Mouse (Mus musculus): Measurements from ENCODE around the gene Gm26602.

GRCm38 (mm10) chr10:79879527-79879926 lies 31.1 kb upstream of the Gm26602 start:
- no peak for TF ChIP-seq CTCF (IDR thresholded peaks at IDR 0.05; ENCODE audit: borderline replicate concordance, extremely low read depth, insufficient read depth, insufficient read length)
- no peak for TF ChIP-seq POLR2A (IDR thresholded peaks at IDR 0.05; ENCODE audit: borderline replicate concordance, extremely low read depth, insufficient read depth, insufficient read length, poor library complexity, severe bottlenecking)

Measured in brain, embryonic 14.5 days (tissue).